Mouse (Mus musculus): ENCODE results near the gene Hist1h4a. TPM values are rescaled to one million over a fixed set of nuclear protein-coding genes. Genes with fewer than 3 reads are reported as not detected.
A peak's percentile ranks its signal among the peaks of the same experiment; 100 is the strongest.
"Not testable (repeated sequence)": the region's sequence is repeated elsewhere in the genome, so short reads cannot be mapped to it uniquely, and the experiment has no call there.

The Hist1h4a gene
- polyA plus RNA-seq, 1 experiment from 2014 or later, result not detected

DNA sequence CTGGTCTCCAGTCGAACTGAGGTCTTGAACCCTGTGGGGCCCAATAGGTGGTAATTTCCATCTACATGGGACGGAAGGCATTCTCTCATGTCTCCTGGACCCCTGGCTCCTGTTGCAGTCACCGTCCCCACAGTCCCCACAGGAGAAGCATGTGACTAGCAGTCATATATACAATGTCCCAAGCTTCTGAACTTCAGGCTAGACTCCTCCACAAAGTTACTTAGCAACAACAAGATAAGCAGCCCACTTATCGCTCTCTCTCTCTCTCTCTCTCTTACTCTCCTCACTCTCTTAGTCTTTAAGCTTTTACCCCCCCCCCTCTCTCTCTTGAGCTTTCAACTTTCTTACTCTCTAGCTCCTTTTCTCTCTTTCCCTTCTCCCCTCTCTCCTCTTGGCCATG is 36.8 kb downstream of the Hist1h4a start:
- Histone ChIP-seq H3K9me3 (replicated peaks) (0 out of 2 replicates have a peak, but pooled peaks cover 4% of the 10 kb centered on the region), H3K27ac (ENCODE audit: poor library complexity, severe bottlenecking) (peak overlapping the region; percentile 13; the same call in 1 of the 2 replicates), H3K4me3 (no peak overlapping the region), H3K4me1 (replicated peaks) (peaks cover 23% of the 10 kb centered on the region), H3K9ac (no peak overlapping the region), H3K27me3 (replicated peaks) (no peaks in the 10 kb centered on the region), H3K36me3 (no peaks in the 10 kb centered on the region), H3K4me2 (0 out of 2 replicates have a peak overlapping the region, but pooled peaks have one; percentile 2)
- ATAC-seq (ENCODE audit: insufficient number of reproducible peaks, low FRiP score), result no peak
- WGBS, result 40% methylated on average over 4 of the region's 4 CpGs

DNA sequence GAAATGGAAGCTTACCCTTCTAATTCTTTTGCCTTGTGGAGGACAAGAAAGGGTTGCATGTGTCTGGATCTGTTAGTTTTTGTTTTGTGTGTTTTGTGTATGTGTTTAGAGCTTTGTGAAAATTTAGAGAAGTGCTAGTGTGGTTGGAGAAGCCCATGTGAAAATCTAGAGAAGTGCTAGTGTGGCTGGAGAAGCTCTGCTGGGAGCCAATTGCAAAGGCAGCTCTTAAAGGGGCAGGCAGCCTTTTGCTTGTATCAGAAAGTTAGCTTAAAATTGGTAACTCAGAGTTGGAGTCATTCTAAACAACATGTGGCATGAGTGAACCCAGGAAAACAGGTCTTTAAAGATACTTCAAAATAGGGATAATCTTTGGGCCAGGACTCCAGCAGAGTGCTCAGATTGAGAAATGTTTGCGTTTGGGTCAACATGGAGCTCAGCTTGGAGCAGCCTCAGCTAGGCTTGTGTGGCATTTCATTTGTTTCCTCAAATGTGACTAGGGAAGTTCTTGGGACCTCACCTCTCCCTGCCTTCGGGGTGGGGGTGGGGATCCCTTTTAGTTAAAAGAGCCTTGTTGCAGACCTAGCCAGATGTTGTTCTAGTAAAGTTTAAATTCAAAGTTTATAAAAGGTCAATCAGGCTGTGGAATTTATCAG is 43.3 kb downstream of the Hist1h4a start:
- H3K4me3 ChIP-seq; H3K9ac ChIP-seq; H3K27ac ChIP-seq (ENCODE audit: poor library complexity, severe bottlenecking); H3K4me2 ChIP-seq; H3K27me3 ChIP-seq (replicated peaks); H3K9me3 ChIP-seq (replicated peaks); ATAC-seq (ENCODE audit: insufficient number of reproducible peaks, low FRiP score); H3K36me3 ChIP-seq: not testable (repeated sequence)
- WGBS, result 30% methylated on average over 2 of the region's 2 CpGs
- H3K4me1 ChIP-seq (replicated peaks), result peaks cover 10% of the 10 kb centered on the region

GRCm38 (mm10) chr13:23717176-23717575 is 43.9 kb downstream of the Hist1h4a start:
- H3K9me3 ChIP-seq (replicated peaks), result no peaks in the 10 kb centered on the region
- H3K4me2 ChIP-seq, result no peak overlapping the region
- H3K27me3 ChIP-seq (replicated peaks), result no peaks in the 10 kb centered on the region
- no peaks in the 10 kb centered on the region for H3K36me3 ChIP-seq
- no peak for ATAC-seq (ENCODE audit: insufficient number of reproducible peaks, low FRiP score)
- H3K4me3 ChIP-seq, result no peak overlapping the region
- no peak overlapping the region for H3K27ac ChIP-seq (ENCODE audit: poor library complexity, severe bottlenecking)
- peaks cover 10% of the 10 kb centered on the region for H3K4me1 ChIP-seq (replicated peaks)
- no peak overlapping the region for H3K9ac ChIP-seq
- 40% methylated on average over 11 of the region's 11 CpGs for WGBS

DNA sequence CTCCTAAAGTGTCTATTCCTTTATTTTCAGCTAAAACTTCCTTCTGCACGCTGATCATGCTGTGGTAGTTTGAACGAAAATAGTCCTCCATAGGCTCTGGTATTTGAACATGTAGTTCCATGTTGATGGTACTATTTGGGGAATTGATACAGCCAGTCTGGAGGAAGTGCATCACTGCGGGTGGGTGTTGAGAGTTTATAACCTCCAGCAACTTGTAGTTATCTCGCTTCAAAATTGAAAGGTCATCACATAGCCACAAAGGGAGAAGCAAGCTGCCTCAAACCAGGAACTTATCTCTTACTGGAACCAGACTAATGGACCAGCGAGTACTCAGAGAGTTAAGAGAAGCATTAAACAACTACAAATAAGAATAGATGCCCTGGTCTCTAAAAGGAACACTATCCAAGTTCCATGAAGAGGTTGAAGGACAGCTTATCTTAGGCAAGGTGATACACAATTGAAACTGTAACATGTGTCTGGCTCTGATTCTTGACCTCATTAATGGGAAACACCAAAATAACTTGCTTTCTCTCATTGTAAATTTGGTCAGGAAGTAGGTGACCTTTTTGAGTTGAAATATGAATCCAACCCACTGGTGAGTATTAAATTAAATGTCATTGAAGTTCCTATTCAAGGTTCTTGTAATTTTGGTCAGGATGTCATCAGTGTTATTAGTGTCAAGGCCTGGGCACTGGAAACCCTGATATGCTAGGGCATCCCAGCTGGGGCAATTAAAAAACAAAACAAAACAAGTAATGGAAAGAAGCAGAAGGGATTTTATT is 44.6 kb downstream of the Hist1h4a start:
- H3K4me1 ChIP-seq (replicated peaks), result peaks cover 10% of the 10 kb centered on the region
- no peak overlapping the region for H3K4me2 ChIP-seq
- no peaks in the 10 kb centered on the region for H3K9me3 ChIP-seq (replicated peaks)
- WGBS, result 49% methylated on average over 5 of the region's 5 CpGs
- ATAC-seq (ENCODE audit: insufficient number of reproducible peaks, low FRiP score), result no peak
- no peak overlapping the region for H3K4me3 ChIP-seq
- no peak overlapping the region for H3K27ac ChIP-seq (ENCODE audit: poor library complexity, severe bottlenecking)
- no peak overlapping the region for H3K9ac ChIP-seq
- H3K27me3 ChIP-seq (replicated peaks), result no peaks in the 10 kb centered on the region
- no peaks in the 10 kb centered on the region for H3K36me3 ChIP-seq

Small RNA genes within 50 kb of the gene (microRNA-seq; reads per million reads assigned to microRNA genes)
- gene Gm44314, result not detected
- not detected for gene Gm44484

Other genes with a start within 250 kb of the Hist1h4a start
- gene Hist1h4h, start 230.2 kb downstream of the Hist1h4a start, polyA plus RNA-seq (2016; fragmentation: Nextera tagmentation; extraction: Ambion mirVana), result 4.4 and 5.2 TPM in 2 replicates
- 2.7 and 7.0 TPM in 2 replicates for gene Hist1h2af, start 227.3 kb downstream of the Hist1h4a start, polyA plus RNA-seq (2016; fragmentation: Nextera tagmentation; extraction: Ambion mirVana)
- gene Hist1h3g, start 225.8 kb downstream of the Hist1h4a start, polyA plus RNA-seq (2016; fragmentation: Nextera tagmentation; extraction: Ambion mirVana), result 3.9 and 4.0 TPM in 2 replicates
- 0.26 and 0.28 TPM in 2 replicates for gene Hist1h2bh, start 217.8 kb downstream of the Hist1h4a start, polyA plus RNA-seq (2016; fragmentation: Nextera tagmentation; extraction: Ambion mirVana)
- 0.32 and 0.36 TPM in 2 replicates for gene Hist1h3f, start 217.2 kb downstream of the Hist1h4a start, polyA plus RNA-seq (2016; fragmentation: Nextera tagmentation; extraction: Ambion mirVana)
- 0.95 TPM in 1 of 2 replicates, not detected in the other for gene Hist1h4f, start 209.6 kb downstream of the Hist1h4a start, polyA plus RNA-seq (2016; fragmentation: Nextera tagmentation; extraction: Ambion mirVana)
- gene Hist1h1d, start 208.0 kb downstream of the Hist1h4a start, polyA plus RNA-seq (2016; fragmentation: Nextera tagmentation; extraction: Ambion mirVana), result 0.21 and 0.26 TPM in 2 replicates
- gene Hist1h3e, start 198.9 kb downstream of the Hist1h4a start, polyA plus RNA-seq (2016; fragmentation: Nextera tagmentation; extraction: Ambion mirVana), result 1.7 and 2.1 TPM in 2 replicates
- 40.3 and 45.8 TPM in 2 replicates for gene Hist1h2ae, start 190.0 kb downstream of the Hist1h4a start, polyA plus RNA-seq (2016; fragmentation: Nextera tagmentation; extraction: Ambion mirVana)
- 4.5 and 4.8 TPM in 2 replicates for gene Hist1h2bg, start 189.8 kb downstream of the Hist1h4a start, polyA plus RNA-seq (2016; fragmentation: Nextera tagmentation; extraction: Ambion mirVana)
- 1.5 and 2.0 TPM in 2 replicates for gene Hist1h2bf, start 187.0 kb downstream of the Hist1h4a start, polyA plus RNA-seq (2016; fragmentation: Nextera tagmentation; extraction: Ambion mirVana)
- 1.1 and 2.3 TPM in 2 replicates for gene Hist1h2ad, start 186.8 kb downstream of the Hist1h4a start, polyA plus RNA-seq (2016; fragmentation: Nextera tagmentation; extraction: Ambion mirVana)
- 1.4 and 1.6 TPM in 2 replicates for gene Hist1h3d, start 185.5 kb downstream of the Hist1h4a start, polyA plus RNA-seq (2016; fragmentation: Nextera tagmentation; extraction: Ambion mirVana)
- 43.5 and 46.9 TPM in 2 replicates for gene Hist1h4d, start 179.6 kb downstream of the Hist1h4a start, polyA plus RNA-seq (2016; fragmentation: Nextera tagmentation; extraction: Ambion mirVana)
- 1.2 and 2.0 TPM in 2 replicates for gene Hist1h2be, start 140.1 kb downstream of the Hist1h4a start, polyA plus RNA-seq (2016; fragmentation: Nextera tagmentation; extraction: Ambion mirVana)
- gene Hist1h1e, start 138.7 kb downstream of the Hist1h4a start, polyA plus RNA-seq (2016; fragmentation: Nextera tagmentation; extraction: Ambion mirVana), result 10.6 and 11.6 TPM in 2 replicates
- 0.70 and 0.78 TPM in 2 replicates for gene Hist1h2ac, start 77.3 kb downstream of the Hist1h4a start, polyA plus RNA-seq (2016; fragmentation: Nextera tagmentation; extraction: Ambion mirVana)
- gene Hist1h2bc, start 77.0 kb downstream of the Hist1h4a start, polyA plus RNA-seq (2016; fragmentation: Nextera tagmentation; extraction: Ambion mirVana), result 43.6 and 49.5 TPM in 2 replicates
- not detected in 2 replicates for gene Hist1h1t, start 65.4 kb downstream of the Hist1h4a start, polyA plus RNA-seq (2016; fragmentation: Nextera tagmentation; extraction: Ambion mirVana)
- 2.7 and 3.5 TPM in 2 replicates for gene Hist1h4c, start 62.8 kb downstream of the Hist1h4a start, polyA plus RNA-seq (2016; fragmentation: Nextera tagmentation; extraction: Ambion mirVana)
- gene Hfe, start 50.4 kb downstream of the Hist1h4a start, polyA plus RNA-seq (2016; fragmentation: Nextera tagmentation; extraction: Ambion mirVana), result 10.5 and 13.2 TPM in 2 replicates
- 36.5 and 41.9 TPM in 2 replicates for gene Hist1h1c, start 22.4 kb downstream of the Hist1h4a start, polyA plus RNA-seq (2016; fragmentation: Nextera tagmentation; extraction: Ambion mirVana)
- 3.0 and 5.1 TPM in 2 replicates for gene Hist1h3c, start 15.6 kb downstream of the Hist1h4a start, polyA plus RNA-seq (2016; fragmentation: Nextera tagmentation; extraction: Ambion mirVana)
- 0.88 and 1.4 TPM in 2 replicates for gene Hist1h2bb, start 14.5 kb downstream of the Hist1h4a start, polyA plus RNA-seq (2016; fragmentation: Nextera tagmentation; extraction: Ambion mirVana)
- gene Hist1h2ab, start 10.1 kb downstream of the Hist1h4a start, polyA plus RNA-seq (2016; fragmentation: Nextera tagmentation; extraction: Ambion mirVana), result 16.7 and 20.9 TPM in 2 replicates
- 3.4 and 3.5 TPM in 2 replicates for gene Hist1h3b, start 9.0 kb downstream of the Hist1h4a start, polyA plus RNA-seq (2016; fragmentation: Nextera tagmentation; extraction: Ambion mirVana)
- gene Hist1h4b, start 4.2 kb downstream of the Hist1h4a start, polyA plus RNA-seq (2016; fragmentation: Nextera tagmentation; extraction: Ambion mirVana), result 2.1 and 2.3 TPM in 2 replicates
- 1.7 and 3.5 TPM in 2 replicates for gene Hist1h3a, start 1.2 kb upstream of the Hist1h4a start, polyA plus RNA-seq (2016; fragmentation: Nextera tagmentation; extraction: Ambion mirVana)
- gene Hist1h1a, start 2.4 kb upstream of the Hist1h4a start, polyA plus RNA-seq (2016; fragmentation: Nextera tagmentation; extraction: Ambion mirVana), result 0.54 and 1.4 TPM in 2 replicates
- gene Trim38, start 8.7 kb upstream of the Hist1h4a start, polyA plus RNA-seq (2016; fragmentation: Nextera tagmentation; extraction: Ambion mirVana), result 0.13 TPM in 1 of 2 replicates, not detected in the other
- not detected in 2 replicates for gene Slc17a2, start 45.8 kb upstream of the Hist1h4a start, polyA plus RNA-seq (2016; fragmentation: Nextera tagmentation; extraction: Ambion mirVana)
- not detected in 2 replicates for gene Slc17a3, start 78.2 kb upstream of the Hist1h4a start, polyA plus RNA-seq (2016; fragmentation: Nextera tagmentation; extraction: Ambion mirVana)
- not detected in 2 replicates for gene Slc17a1, start 106.5 kb upstream of the Hist1h4a start, polyA plus RNA-seq (2016; fragmentation: Nextera tagmentation; extraction: Ambion mirVana)
- not detected in 2 replicates for gene Slc17a4, start 153.8 kb upstream of the Hist1h4a start, polyA plus RNA-seq (2016; fragmentation: Nextera tagmentation; extraction: Ambion mirVana)
- gene Hist1h2ba, start 172.9 kb upstream of the Hist1h4a start, polyA plus RNA-seq (2016; fragmentation: Nextera tagmentation; extraction: Ambion mirVana), result not detected in 2 replicates
- not detected in 2 replicates for gene Hist1h2aa, start 173.2 kb upstream of the Hist1h4a start, polyA plus RNA-seq (2016; fragmentation: Nextera tagmentation; extraction: Ambion mirVana)
- not detected in 2 replicates for gene Scgn, start 230.0 kb upstream of the Hist1h4a start, polyA plus RNA-seq (2016; fragmentation: Nextera tagmentation; extraction: Ambion mirVana)